15 mouse cellular contexts compared by ENCODE assay signal in genomic region chr2:137271575-137272180, GRCm38 (mm10).
DNase-seq lines count a peak whose midpoint lies in the region; ATAC-seq lines count a peak whose summit lies in the region.
"Had no signal": no experiment of that assay in that cellular context is flagged by ENCODE, and none has a peak within 500 bp of the region (broad histone marks: within the 10 kb centered on the region; RNA-seq: fewer than 3 reads in every experiment).

No protein-coding gene starts in this region.

- H3K4me2 ChIP-seq in intestine, embryonic 16.5 days (ENCODE audit: low read depth, low read length) = no peak overlapping the region
- H3K4me2 ChIP-seq: hindbrain, embryonic 12.5 days had no signal

- no peaks in the 10 kb centered on the region for H3K4me1 ChIP-seq in intestine, embryonic 16.5 days (ENCODE audit: control insufficient read depth, insufficient read depth, low read length)
- H3K4me1 ChIP-seq: hindbrain, embryonic 12.5 days had no signal

- ATAC-seq in intestine, embryonic 16.5 days = peak; percentile 76
- ATAC-seq: forebrain, embryonic 14.5 days had no signal

- H3K27me3 ChIP-seq in intestine, embryonic 16.5 days (replicated peaks; ENCODE audit: control insufficient read depth, insufficient read depth, low read length) = no peaks in the 10 kb centered on the region
- H3K27me3 ChIP-seq: hindbrain, embryonic 12.5 days had no signal

- no peak overlapping the region for H3K27ac ChIP-seq in intestine, embryonic 16.5 days (ENCODE audit: low read length)
- H3K27ac ChIP-seq: gastrocnemius, adult 2 months; heart, adult 2 months; hindbrain, embryonic 12.5 days had no signal

- H3K9me3 ChIP-seq in intestine, embryonic 16.5 days (ENCODE audit: control insufficient read depth, low read length) = no peaks in the 10 kb centered on the region
- H3K9me3 ChIP-seq: hindbrain, embryonic 12.5 days had no signal

- H3K9ac ChIP-seq in intestine, embryonic 16.5 days (ENCODE audit: low read depth, low read length) = no peak overlapping the region
- H3K9ac ChIP-seq: hindbrain, embryonic 12.5 days had no signal

- H3K4me3 ChIP-seq in intestine, embryonic 16.5 days (ENCODE audit: low read length) = no peak overlapping the region
- H3K4me3 ChIP-seq: gastrocnemius, adult 2 months; heart, adult 2 months; hindbrain, embryonic 12.5 days had no signal

- peak; percentile 87 for DNase-seq in heart, adult 11 months
- DNase-seq in heart, adult 9 months (ENCODE audit: low spot score in 2 of 2) = no peak
- DNase-seq in kidney, postnatal 10 days = peak; percentile 16
- no peak for DNase-seq in kidney, adult 11 months
- DNase-seq in Muller cell, postnatal 12 days (ENCODE audit: inconsistent ontology term) = peak; percentile 52
- DNase-seq in left cerebral cortex, adult 11 months (ENCODE audit: low spot score) = no peak
- no peak for DNase-seq in cerebellum, adult 11-12 months
- DNase-seq: adrenal gland, adult 8-10 months; cerebellum, adult 9-11 months; gastrocnemius, adult 2 months; heart, adult 2 months; thymus, postnatal 36 days had no signal

- no peaks in the 10 kb centered on the region for H3K36me3 ChIP-seq in intestine, embryonic 16.5 days (ENCODE audit: control insufficient read depth, insufficient read depth, low read length)
- H3K36me3 ChIP-seq: hindbrain, embryonic 12.5 days had no signal

- 47% methylated on average over 5 of the region's 5 CpGs for WGBS in intestine, embryonic 16.5 days

Comparison
In these comparisons a context has a peak if more than half of its experiments do, and no peak if none do; other contexts are left out.
1. DNase-seq: peak in heart, adult 11 months (single experiment), kidney, postnatal 10 days (single experiment) and Muller cell, postnatal 12 days (single experiment); none in heart, adult 9 months (0 of 2), kidney, adult 11 months (single experiment), left cerebral cortex, adult 11 months (single experiment) and cerebellum, adult 11-12 months (single experiment).